Mouse (Mus musculus): ENCODE measurements around the gene Cypt4.

The Cypt4 gene

DNA sequence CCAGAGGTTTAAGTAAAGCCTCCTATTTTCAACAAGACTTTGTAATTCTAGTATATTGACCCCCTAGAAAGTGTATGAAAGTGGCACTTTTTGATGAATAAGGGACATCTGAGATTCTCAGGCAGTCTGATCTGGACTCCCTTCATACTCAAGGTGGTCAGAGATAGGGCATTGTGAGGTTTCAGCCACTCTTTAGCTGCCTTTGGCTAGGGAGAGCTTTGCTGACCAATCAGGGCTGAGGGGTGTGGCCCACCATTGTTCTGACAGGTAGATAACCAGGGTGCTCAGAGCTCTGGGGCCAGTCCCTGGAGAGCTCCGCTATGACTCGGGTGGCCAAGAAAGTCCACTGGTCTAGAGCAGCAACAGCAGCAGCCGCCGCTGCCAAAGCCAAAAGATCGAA, at the start of gene Cypt4:
Gene Cypt4 (plus strand): TSS at position 301 of the 400 bp plus-strand sequence.
- WGBS, result 90% methylated on average over 5 of the region's 5 CpGs

DNA sequence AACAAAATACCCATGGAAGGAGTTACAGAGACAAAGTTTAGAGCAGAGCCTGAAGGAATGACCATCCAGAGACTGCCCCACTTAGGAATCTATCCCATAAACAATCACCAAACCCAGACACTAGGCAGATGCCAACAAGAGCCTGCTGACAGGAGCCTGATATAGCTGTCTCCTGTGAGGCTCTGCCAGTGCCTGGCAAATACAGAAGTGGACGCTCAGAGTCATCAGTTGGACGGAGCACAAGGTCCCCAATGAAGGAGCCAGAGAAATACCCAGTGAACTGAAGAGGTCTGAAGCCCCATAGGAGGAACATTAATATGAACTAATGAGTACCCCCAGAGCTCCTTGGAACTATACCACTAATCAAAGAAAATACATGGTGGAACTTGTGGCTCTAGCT, 12.3 kb downstream of the Cypt4 start:
- 96% methylated on average over 2 of the region's 2 CpGs for WGBS
